Mouse (Mus musculus): ENCODE results near the gene Pacsin2.
"Not testable (repeated sequence)": the region's sequence is repeated elsewhere in the genome, so short reads cannot be mapped to it uniquely, and the experiment has no call there.

Gene Pacsin2

DNA sequence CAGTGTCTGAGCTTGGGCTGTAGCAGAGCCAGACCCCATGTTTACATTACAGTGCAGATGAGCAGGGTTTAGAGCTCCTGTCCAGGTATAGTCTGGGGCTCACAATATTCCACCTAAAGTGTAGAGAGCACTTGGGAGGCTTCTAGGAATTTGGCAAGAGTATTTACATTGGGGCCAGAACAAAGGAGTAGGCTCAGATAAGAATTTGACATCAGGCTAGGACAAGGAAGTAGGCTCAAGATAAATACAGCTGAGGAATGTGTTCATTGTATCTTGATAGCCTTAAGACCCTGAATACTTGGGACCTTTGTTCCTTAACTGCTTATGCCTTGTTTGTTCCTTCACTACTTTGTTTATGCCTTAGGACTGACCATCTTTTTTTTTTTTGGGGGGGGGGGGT, 90.3 kb downstream of the Pacsin2 start:
- no peak for DNase-seq (ENCODE audit: low read depth, low spot score)

DNA sequence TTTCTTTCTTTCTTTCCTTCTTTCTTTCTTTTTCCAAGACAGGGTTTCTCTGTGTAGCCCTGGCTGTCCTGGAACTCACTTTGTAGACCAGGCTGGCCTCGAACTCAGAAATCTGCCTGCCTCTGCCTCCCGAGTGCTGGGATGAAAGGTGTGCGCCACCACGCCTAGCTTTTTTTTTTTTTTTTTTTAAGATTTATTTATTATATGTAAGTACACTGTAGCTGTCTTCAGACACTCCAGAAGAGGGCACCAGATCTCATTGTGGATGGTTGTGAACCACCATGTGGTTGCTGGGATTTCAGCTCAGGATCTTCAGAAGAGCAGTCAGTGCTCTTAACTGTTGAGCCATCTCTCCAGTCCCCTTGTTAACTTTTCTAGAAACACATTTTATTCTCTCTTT, 95.7 kb downstream of the Pacsin2 start:
- DNase-seq (ENCODE audit: low read depth, low spot score): not testable (repeated sequence)

GRCm38 (mm10) chr15:83368261-83368660, 96.1 kb downstream of the Pacsin2 start:
- DNase-seq (ENCODE audit: low read depth, low spot score): no peak

DNA sequence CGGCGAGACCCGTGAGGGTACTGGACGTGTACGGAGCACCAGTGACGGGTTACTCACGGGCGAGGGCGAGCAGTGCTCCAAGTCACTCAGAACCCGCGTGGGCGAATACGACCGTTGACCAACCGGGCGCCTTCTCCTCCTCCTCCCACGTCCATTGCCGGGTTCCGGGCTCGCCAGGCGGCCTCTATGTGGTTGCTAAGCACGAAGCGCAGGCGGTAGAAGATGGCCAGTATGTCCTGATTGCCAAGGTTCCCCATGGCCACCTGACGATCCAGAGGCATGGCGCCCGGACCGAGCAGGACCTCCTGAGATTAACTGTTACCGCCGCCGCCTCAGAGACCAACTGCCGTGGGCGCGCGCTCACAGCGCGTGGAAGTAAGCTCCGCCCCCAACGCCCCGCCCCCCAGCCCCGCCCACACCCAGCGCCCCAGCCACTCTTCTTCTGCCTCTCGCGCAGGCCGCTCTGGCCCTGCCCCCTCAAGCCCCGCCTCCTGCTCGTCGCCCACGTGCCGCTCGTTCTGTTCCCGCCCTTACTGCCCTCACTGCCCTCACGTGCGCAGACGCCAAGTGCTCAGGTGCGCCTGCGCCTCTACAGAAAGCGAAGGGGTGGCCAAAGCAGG, 97.4 kb downstream of the Pacsin2 start:
- DNase-seq (ENCODE audit: low read depth, low spot score): peak; percentile 88

DNA sequence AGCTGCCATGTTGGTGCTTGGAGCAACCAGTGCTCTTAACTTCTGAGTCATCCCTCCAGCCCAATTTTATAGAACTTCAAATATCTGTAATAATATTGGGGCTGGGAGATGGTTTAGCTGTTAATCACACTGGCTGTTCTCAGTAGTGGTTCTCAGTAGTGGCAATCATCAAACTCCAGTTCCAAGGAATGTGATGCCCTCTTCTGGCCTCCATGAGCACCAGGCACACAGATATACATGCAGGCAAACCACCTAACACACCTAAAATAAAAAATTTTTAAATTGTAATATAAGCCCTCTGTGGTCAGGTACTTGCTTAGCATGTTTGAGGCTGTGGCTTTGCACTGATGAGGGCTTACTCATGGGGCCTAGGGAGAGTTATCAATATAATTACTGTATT, 98.7 kb downstream of the Pacsin2 start:
- DNase-seq (ENCODE audit: low read depth, low spot score): no peak

- DNase-seq (ENCODE audit: low read depth, low spot score): no peak
These were observed 100.2 kb downstream of the Pacsin2 start for GRCm38 (mm10) chr15:83364194-83364593.

- not testable (repeated sequence) for DNase-seq (ENCODE audit: low read depth, low spot score)
These were observed 101.6 kb downstream of the Pacsin2 start for GRCm38 (mm10) chr15:83362813-83363212.

DNA sequence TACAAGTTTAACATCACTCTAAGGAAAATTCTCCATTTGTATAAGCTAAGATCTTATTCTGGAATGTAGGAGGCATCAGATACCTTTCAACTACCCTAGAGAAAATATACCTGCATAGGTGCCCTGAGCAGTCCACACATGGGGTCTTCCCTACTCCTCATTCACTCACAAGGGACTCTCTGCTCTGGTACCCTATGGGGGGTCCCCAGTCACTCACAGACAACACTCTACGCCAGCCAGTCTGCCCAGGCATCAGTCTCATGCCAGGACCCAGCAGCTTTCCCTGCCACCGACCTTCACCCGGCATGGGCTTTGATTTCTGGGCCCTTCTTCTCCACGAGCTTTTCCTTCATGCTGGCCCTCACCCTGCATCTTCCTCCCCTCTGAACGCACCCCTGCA, 103.5 kb downstream of the Pacsin2 start:
- not testable (repeated sequence) for DNase-seq (ENCODE audit: low read depth, low spot score)

DNA sequence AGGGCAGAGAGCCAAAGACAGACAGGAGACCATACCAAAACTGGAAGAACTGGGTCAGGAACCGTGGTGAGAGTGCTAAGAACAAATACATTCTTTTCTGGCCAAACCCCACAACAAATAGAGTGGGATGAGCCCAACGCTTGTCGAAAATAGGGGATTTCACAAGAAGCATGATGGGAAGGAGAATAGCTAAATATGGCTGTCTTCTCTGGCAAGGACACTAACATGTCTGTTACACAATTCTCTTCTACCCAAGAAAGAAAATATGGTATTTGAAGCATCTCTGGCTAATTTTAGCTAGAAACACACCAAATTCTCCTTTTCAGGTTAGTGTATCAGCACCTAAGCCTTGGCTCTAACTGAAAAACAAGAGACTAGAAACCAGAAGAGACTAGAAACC, 104.3 kb downstream of the Pacsin2 start:
- no peak for DNase-seq (ENCODE audit: low read depth, low spot score)

- no peak for DNase-seq (ENCODE audit: low read depth, low spot score)
These were observed 105.9 kb downstream of the Pacsin2 start for GRCm38 (mm10) chr15:83358476-83358875.

GRCm38 (mm10) chr15:83351546-83351945, 112.9 kb downstream of the Pacsin2 start:
- no peak for DNase-seq (ENCODE audit: low read depth, low spot score)

GRCm38 (mm10) chr15:83350859-83351258, 113.5 kb downstream of the Pacsin2 start:
- DNase-seq (ENCODE audit: low read depth, low spot score): no peak

- DNase-seq (ENCODE audit: low read depth, low spot score): peak; percentile 94
These were observed 114.3 kb downstream of the Pacsin2 start, which contains the start of gene Arfgap3 for GRCm38 (mm10) chr15:83349954-83350711. TSS of gene Arfgap3 (minus strand) at chr15:83350247.

- no peak for DNase-seq (ENCODE audit: low read depth, low spot score)
These were observed 115.0 kb downstream of the Pacsin2 start for GRCm38 (mm10) chr15:83349225-83349953.

DNA sequence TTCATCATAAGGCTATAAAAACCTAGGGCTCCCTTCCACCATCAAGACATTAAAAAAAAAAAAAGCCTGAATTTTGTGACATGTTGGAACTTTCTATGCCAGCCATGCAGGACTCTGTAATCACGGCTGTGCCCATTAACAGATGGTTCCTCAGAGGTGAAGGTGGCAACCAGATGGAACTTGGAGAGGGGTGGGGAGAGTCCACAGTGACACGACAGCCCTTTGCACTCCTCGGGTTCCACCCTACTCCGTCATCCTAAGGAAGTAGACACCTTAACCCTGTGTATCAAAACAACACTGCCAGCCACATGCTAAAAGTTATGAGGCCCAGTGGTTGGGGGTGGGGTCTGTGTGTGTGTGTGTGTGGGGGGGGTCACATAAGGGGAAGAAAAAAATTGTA, 115.7 kb downstream of the Pacsin2 start:
- DNase-seq (ENCODE audit: low read depth, low spot score): no peak

DNA sequence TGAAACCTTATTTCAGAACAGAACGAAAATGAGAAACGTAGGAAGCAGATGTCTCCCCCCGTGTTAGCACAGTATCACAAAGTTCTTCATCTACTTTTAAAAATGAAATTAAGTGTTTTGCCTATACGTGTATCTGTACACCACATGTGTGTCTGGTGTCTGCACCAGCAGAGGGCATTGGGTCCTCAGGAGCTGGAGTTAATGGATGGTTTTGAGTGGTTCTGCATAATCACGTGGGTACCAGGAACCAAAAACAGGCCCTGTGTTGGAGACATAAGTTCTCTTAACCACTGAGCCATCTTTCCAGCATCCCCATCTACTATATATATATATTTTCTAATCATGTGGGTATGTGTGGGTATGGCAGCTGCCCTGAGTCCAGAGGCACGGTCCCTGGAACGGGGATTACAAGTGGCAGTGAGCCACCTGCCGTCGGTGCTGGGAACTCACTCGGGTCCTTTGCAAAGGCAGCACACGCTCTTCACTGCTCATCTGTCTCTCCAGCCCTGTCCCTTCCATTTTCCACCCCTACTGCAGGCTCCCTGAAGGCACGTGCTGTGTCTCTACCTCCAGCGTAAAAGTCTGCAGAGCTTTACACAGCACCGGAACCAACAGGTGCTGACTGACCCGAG, 118.4 kb downstream of the Pacsin2 start:
- DNase-seq (ENCODE audit: low read depth, low spot score): no peak

- DNase-seq (ENCODE audit: low read depth, low spot score): no peak
These were observed 119.5 kb downstream of the Pacsin2 start for GRCm38 (mm10) chr15:83344956-83345355.

- no peak for DNase-seq (ENCODE audit: low read depth, low spot score)
These were observed 120.2 kb downstream of the Pacsin2 start for GRCm38 (mm10) chr15:83344157-83344556.

- no peak for DNase-seq (ENCODE audit: low read depth, low spot score)
These were observed 125.5 kb downstream of the Pacsin2 start for GRCm38 (mm10) chr15:83338908-83339307.

DNA sequence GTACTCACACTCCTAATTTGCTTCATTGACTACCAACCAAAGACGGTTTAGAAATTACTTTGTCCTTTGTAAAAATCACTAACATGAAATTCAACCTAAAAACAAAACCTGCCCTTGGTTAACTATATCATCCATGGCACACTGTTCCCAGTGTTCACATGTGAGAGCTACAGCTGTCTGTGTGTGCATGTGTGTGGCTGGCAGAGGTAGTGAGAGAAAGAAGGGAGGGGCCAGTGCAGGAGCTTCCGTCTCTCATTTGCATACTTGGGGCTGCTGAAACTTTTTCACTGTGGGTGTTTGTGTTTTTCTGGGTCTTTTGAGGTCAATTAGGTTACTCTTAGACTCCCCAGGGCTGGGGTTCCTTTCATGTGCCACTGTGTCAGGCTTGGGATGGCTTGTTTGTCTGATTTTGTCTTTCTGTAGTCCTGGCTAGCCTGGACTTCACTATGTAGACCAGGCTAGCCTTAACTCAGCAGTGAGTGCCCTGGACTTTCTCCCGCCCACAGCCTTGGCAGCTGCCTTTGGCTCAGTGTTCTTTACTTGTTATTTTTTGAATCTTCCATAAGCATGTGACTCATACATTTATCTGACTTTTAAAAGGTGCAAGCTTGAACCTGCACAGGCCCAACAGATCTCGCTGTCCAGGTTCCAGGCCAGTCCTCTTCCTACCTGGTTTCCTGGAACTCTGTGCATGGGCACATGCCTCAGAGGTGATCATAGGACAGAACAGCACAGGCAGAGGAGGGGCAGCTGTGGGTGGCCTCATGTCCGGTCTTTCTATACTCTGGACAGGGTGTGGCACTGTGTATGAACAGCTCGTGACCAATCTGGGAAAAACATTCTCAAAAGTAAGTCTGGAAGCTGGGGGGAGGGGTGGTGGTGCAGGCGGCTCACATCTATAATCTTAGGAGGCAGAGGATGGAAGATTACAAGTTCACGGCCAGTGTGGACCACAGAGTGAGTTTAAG, 126.2 kb downstream of the Pacsin2 start:
- DNase-seq (ENCODE audit: low read depth, low spot score): no peak

GRCm38 (mm10) chr15:83332373-83332772, 132.0 kb downstream of the Pacsin2 start:
- no peak for DNase-seq (ENCODE audit: low read depth, low spot score)
